Mouse (Mus musculus) heart, adult 2 months (tissue): ENCODE measurements around the gene 1810010H24Rik. TPM values are rescaled to one million over a fixed set of nuclear protein-coding genes. Genes with fewer than 3 reads are reported as not detected.

ENCODE experiments used
- DNase-seq, 2 experiments: peaks; one replicate each; pipeline ENCODE4 v3.0.0; 2021
- H3K27ac ChIP-seq: fragments of 200-600 bp; 2 replicates; pipeline ENCODE4 v1.8.1; 2022
- H3K27me3 ChIP-seq: fragments of 200-500 bp; 2 replicates; pipeline ENCODE4 v1.6.1; 2012; ENCODE audit warnings: mild to moderate bottlenecking, low read length, inconsistent platforms, mixed read lengths; ENCODE audit not compliant: control insufficient read depth, insufficient read depth
- H3K36me3 ChIP-seq: fragments of 200-500 bp; 2 replicates; pipeline ENCODE4 v1.6.1; 2012; ENCODE audit warnings: low read length, inconsistent platforms; ENCODE audit not compliant: control insufficient read depth, insufficient read depth
- H3K4me1 ChIP-seq: fragments of 200-500 bp; 2 replicates; pipeline ENCODE4 v1.6.1; 2011; ENCODE audit warnings: low read length; ENCODE audit not compliant: control insufficient read depth, insufficient read depth
- H3K4me3 ChIP-seq: fragments of 200-600 bp; 2 replicates; pipeline ENCODE4 v1.8.1; 2022
- H3K79me2 ChIP-seq: fragments of 200-500 bp; replicated peaks from 2 replicates; pipeline ENCODE4 v1.6.1; 2012; ENCODE audit warnings: mild to moderate bottlenecking, inconsistent platforms, low read length, moderate library complexity, mixed read lengths; ENCODE audit not compliant: control insufficient read depth, insufficient read depth
- H3K9ac ChIP-seq: fragments of 200-500 bp; 2 replicates; pipeline ENCODE4 v1.6.1; 2012; ENCODE audit warnings: low read depth, mild to moderate bottlenecking, control low read depth, inconsistent platforms, low read length, mixed read lengths
- CTCF ChIP-seq: fragments of 200-600 bp; IDR thresholded peaks from 2 replicates; pipeline ENCODE4 v1.8.1; 2022; ENCODE audit warnings: antibody characterized with exemption, mild to moderate bottlenecking, moderate library complexity
- EP300 ChIP-seq: fragments of 200-500 bp; IDR thresholded peaks from 2 replicates; pipeline ENCODE4 v1.6.1; 2011; ENCODE audit warnings: low read depth, low read length, control low read depth; ENCODE audit not compliant: insufficient read depth
- POLR2A ChIP-seq: fragments of 200-500 bp; IDR thresholded peaks from 2 replicates; pipeline ENCODE4 v1.6.1; 2011; ENCODE audit warnings: mild to moderate bottlenecking, low read depth, low read length, control low read depth; ENCODE audit not compliant: insufficient read depth
- WGBS: fragments of 180-500 bp; shearing (Covaris S2); methylation state at CpG from one replicate; pipeline ENCODE4 v1.1.7; 2018; 5-methylcytosine and 5-hydroxymethylcytosine counted together
- intact Hi-C: fragments of 180-260 bp; cut with DNase I; formaldehyde crosslinking; loops from one replicate; pipeline ENCODE4 v1.15.1; 2025
- polyA plus RNA-seq: library from polyadenylated mRNA; depleted of rRNA; stranded (reverse); fragments of >200 nt; gene quantifications from 2 replicates; pipeline ENCODE4 v1.2.3, GENCODE M21; 2012; rRNA removed
- total RNA-seq, 2 experiments: library from RNA; stranded (reverse); gene quantifications; 2 replicates each; pipeline ENCODE4 v1.2.3; 2021

1810010H24Rik gene
- total and polyA plus RNA-seq, 3 experiments, result 1.9 to 3.0 (median 2.7) TPM

GRCm38 (mm10) chr11:107063067-107063466 lies 37.6 kb downstream of the 1810010H24Rik start:
- H3K27ac ChIP-seq, result peak overlapping the region; percentile 47
- TF ChIP-seq EP300 (no peak), POLR2A (no peak), CTCF (no peak)
- no peak overlapping the region for H3K9ac ChIP-seq
- H3K4me1 ChIP-seq, result no peaks in the 10 kb centered on the region
- no peaks in the 10 kb centered on the region for H3K27me3 ChIP-seq
- no peaks in the 10 kb centered on the region for H3K36me3 ChIP-seq
- no peak for DNase-seq
- 62% methylated on average over 3 of the region's 3 CpGs for WGBS
- H3K4me3 ChIP-seq, result no peak overlapping the region
- intact Hi-C loops, result no loop called here
- H3K79me2 ChIP-seq, result no peaks in the 10 kb centered on the region

GRCm38 (mm10) chr11:107064590-107064989 lies 39.1 kb downstream of the 1810010H24Rik start:
- TF ChIP-seq CTCF, result no peak
- no peak for TF ChIP-seq POLR2A
- no peak for TF ChIP-seq EP300
- Histone ChIP-seq H3K4me1 (no peaks in the 10 kb centered on the region), H3K27ac (no peak overlapping the region), H3K27me3 (no peaks in the 10 kb centered on the region), H3K79me2 (no peaks in the 10 kb centered on the region), H3K4me3 (no peak overlapping the region), H3K36me3 (no peaks in the 10 kb centered on the region), H3K9ac (no peak overlapping the region)
- DNase-seq, result no peak
- intact Hi-C loops, result no loop called here
- 100% methylated on average over 1 of the region's 1 CpGs for WGBS

- intact Hi-C loops, result no loop called here
- WGBS, result 77% methylated on average over 11 of the region's 11 CpGs
- H3K4me3 ChIP-seq, result no peak overlapping the region
- DNase-seq, result no peak
- no peaks in the 10 kb centered on the region for H3K27me3 ChIP-seq
- no peaks in the 10 kb centered on the region for H3K36me3 ChIP-seq
- no peaks in the 10 kb centered on the region for H3K4me1 ChIP-seq
- no peaks in the 10 kb centered on the region for H3K79me2 ChIP-seq
- no peak overlapping the region for H3K9ac ChIP-seq
- TF ChIP-seq CTCF (no peak), EP300 (no peak), POLR2A (no peak)
- H3K27ac ChIP-seq, result no peak overlapping the region
Measured at GRCm38 (mm10) chr11:107065216-107065785, 39.8 kb downstream of the 1810010H24Rik start.

Other genes with a start within 250 kb of the 1810010H24Rik start
- 1 to 10 TPM; 3.7 to 4.2 TPM for gene Polg2, start 246.1 kb upstream of the 1810010H24Rik start, total RNA-seq
- 2.7 and 3.8 TPM in 2 replicates for gene Polg2, start 246.1 kb upstream of the 1810010H24Rik start, polyA plus RNA-seq
- gene Ddx5, start 236.5 kb upstream of the 1810010H24Rik start, total RNA-seq, result 100 to 1,000 TPM; 328 to 354 TPM
- 202 and 306 TPM in 2 replicates for gene Ddx5, start 236.5 kb upstream of the 1810010H24Rik start, polyA plus RNA-seq
- gene Cep95, start 236.4 kb upstream of the 1810010H24Rik start, total RNA-seq, result 1 to 10 TPM; 4.9 to 6.0 TPM
- 2.7 and 5.3 TPM in 2 replicates for gene Cep95, start 236.4 kb upstream of the 1810010H24Rik start, polyA plus RNA-seq
- gene Smurf2, start 105.0 kb upstream of the 1810010H24Rik start, total RNA-seq, result 10 to 100 TPM; 39.9 to 41.0 TPM
- 9.5 and 14.9 TPM in 2 replicates for gene Smurf2, start 105.0 kb upstream of the 1810010H24Rik start, polyA plus RNA-seq
- gene Kpna2, start 26.1 kb upstream of the 1810010H24Rik start, total RNA-seq, result 10 to 100 TPM; 61.1 to 62.9 TPM
- gene Kpna2, start 26.1 kb upstream of the 1810010H24Rik start, polyA plus RNA-seq, result 19.5 and 35.7 TPM in 2 replicates
- 10 to 100 TPM; 25.6 to 27.5 TPM for gene Bptf, start 106.4 kb downstream of the 1810010H24Rik start, total RNA-seq
- 11.7 and 13.1 TPM in 2 replicates for gene Bptf, start 106.4 kb downstream of the 1810010H24Rik start, polyA plus RNA-seq
- 10 to 100 TPM; 18.3 to 18.6 TPM for gene Nol11, start 163.7 kb downstream of the 1810010H24Rik start, total RNA-seq
- gene Nol11, start 163.7 kb downstream of the 1810010H24Rik start, polyA plus RNA-seq, result 8.2 and 13.9 TPM in 2 replicates